Mouse (Mus musculus): Measurements from ENCODE around the gene Padi2.
A peak's percentile ranks its signal among the peaks of the same experiment; 100 is the strongest.

The Padi2 gene

DNA sequence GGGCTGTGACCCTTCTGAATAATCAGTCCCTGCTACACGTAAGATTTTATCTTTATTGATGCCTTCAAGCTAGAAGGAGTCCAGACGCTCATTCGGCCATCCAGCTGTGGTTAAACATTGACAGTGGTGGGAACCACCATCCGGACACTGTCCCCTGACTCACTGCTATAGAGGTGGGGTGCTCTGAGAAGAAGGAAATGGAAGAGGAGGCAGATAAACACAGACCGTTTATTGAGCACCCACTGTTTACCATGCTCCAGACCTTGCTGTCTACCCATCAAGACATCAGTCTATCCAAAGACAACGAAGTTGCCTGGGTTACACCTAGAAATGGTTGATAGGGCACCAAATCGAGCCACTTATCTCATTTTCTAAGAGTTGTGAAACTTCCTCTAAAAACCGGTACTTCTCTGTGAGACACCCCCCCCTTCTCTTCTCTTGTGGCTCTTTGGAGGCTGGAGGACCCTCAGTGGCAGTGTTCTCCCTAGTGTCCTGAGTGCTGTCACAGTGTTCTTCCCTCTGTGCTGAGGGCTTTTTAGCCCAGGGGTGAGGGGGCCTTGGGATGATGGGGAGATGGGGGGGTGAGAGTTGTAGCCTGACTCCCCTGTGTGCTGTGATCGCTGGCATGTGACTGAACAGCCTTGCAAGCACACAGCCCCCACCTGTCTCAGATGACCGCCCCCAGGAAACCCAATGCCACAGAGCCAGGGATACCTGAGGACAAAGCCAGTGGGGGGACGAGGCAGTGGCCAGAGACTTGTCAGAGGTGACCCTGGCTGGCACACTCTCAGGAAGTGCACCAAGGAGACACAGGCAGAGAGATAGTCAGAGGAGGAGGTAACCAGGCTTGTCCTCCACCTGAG lies 14.1 kb downstream of the Padi2 start:
- no peak for DNase-seq (ENCODE audit: low read depth, low spot score)

DNA sequence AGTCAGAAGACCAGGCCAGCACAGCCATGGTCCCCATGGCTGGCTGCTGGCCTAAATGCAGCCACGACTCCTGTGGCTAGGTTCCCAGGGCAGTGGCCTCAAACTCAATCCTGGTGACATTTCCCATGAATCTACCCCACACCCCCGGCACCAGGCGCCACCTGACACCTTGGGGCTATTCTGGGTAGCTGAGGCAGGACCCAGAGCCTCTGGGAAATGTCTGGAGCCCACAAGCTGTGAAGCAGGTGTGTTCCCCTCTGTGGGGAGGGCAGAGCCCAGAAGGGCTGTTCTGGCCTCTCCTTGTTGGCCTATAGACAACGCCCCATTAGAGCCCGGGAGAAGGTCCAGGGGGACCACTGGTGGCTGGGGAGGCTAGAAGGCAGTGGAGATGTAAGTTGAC lies 16.4 kb downstream of the Padi2 start:
- no peak for DNase-seq (ENCODE audit: low read depth, low spot score)

DNA sequence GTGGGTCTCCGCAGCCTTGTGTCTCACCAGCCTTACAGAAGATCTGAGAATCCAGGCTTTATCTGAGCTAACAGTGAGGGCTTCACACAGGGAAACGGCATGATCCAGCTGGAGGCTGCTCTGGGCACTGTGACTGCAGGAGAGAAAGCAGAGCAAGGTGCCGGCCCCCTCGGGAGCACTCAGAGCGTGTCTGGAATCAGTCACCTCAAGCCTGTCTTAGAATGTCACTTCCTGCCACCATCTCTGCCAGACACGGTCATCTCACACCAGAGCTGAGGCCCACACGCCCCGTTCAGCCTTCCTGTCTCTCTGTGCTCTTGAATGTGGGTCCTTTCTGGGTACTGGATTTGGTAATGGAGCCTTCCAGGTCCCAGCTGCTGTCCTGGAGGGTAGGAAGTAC lies 19.5 kb downstream of the Padi2 start:
- no peak for DNase-seq (ENCODE audit: low read depth, low spot score)

DNA sequence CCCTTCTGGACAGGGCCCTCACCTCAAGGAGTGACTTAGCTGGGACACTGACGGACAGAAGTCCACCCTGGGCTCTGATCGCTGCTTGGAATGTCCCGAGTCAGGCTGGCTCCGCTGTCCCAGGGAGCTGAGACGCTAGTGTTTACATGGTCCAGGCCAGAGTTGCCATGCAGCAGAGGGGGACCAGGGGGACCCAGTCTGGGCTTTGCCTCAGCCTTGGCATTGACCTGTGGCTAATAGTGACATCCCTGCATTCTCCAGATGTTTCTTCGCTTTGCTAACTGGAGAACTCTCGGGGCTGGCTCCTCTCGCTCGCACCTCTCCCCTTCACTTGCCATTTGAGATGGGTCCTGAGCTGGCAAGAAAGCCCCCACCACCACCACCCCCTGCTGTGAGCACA lies 22.2 kb downstream of the Padi2 start:
- no peak for DNase-seq (ENCODE audit: low read depth, low spot score)

DNA sequence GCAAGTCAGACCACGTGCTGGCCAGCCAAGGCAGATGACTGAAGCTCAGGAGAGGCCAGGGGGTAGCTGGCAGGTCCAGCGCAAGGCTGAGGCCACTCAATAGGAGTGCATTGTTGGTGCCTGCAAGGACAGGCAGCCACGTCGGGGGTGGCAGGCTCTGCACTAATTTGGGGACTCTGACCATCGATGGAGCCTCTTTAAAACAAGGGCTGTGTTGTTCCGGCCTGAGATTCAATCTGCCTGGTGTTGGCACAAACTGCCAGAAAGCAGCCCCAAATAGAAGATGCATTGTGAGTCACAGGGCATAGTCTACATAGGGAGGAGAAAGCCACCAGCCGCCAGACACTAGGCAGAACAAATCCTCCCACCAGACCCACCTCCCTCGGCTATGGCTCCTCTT lies 23.6 kb downstream of the Padi2 start:
- no peak for DNase-seq (ENCODE audit: low read depth, low spot score)

DNA sequence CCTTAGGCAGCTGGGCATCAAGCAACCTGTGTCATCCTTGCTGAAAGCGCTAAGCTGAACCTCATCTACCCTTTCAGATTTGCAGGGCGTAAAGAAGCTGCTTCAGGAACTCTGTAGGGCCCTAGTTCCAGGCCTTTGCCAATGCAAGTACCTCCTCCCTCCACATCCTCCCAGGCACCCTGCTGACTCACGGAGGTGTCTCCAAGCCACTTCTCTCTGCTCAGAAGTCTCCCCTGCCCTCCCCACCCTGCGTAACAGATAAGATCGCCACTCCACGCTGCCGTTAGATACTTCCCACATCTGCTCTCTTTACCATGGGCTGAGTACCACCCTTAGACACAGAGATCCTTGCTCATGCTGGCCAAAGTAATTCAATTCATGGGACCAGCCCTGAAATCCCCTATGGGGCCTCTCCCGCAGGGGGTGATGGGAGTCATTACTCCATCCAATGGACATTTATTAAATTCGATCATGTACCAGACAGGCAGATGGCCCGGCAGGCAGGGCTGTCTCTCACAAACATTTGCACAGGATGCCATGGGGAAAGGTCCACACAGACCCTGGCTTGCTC lies 24.8 kb downstream of the Padi2 start:
- no peak for DNase-seq (ENCODE audit: low read depth, low spot score)

DNA sequence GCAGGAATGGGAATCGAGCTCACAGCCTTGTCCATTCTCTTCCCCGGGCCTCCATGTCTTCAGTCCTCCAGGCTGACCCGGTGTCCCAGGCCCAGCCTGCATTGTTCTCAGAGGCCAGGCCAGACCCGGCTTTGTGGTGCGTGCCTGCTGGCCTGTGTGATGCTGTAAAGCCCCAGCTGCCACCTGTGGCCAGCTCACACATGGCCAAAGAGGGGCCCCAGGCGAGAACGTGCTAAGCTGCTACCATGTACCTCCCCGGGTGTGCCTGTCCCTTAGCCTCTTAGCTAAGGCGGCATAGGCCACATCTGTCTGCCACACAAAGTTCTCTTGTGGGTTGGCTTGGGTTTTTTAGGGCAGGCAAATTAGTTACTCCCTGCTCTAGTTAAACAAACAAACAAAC lies 29.5 kb downstream of the Padi2 start:
- no peak for DNase-seq (ENCODE audit: low read depth, low spot score)

DNA sequence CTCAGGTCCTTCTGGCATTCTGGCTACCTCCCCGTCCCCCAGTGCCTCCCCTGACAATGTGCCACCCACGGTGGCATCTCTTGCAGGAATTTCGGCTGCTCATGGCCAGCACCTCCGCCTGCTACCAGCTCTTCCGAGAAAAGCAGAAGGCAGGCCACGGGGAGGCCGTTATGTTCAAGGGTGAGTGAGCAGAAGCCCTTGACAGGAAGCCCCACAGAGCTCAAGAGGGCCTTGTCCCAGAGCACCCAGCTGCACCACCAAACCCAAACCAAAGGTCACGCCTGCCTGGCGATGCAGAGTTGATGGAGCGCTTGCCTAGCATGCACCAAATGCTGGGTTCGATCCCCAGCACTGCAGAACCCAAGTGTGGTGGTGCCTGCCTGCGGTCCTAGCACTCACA lies 38.2 kb downstream of the Padi2 start:
- DNase-seq (ENCODE audit: low read depth, low spot score): peak; percentile 50

DNA sequence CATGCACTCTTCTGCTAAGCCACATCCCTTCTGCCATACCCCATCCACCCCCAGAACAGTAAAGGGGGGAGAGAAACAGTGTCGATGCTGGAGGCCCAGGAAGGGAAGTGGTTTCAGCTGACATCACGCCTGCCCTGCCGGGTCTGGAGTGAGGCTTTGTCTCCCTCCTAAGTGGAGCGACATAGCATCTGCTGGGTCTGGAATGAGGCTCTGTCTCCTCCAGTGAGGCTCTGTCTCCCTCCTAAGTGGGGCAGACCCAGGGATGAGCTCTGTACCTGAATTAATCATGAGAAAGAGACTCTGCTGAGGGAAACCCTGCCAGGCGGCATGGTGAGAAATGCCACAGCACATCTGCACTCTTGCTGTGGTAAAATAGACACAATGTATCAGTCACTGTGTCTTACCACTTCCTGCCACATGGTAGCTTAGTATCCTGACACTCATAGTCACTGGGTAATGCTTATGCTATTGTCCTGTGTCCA lies 38.9 kb downstream of the Padi2 start:
- DNase-seq (ENCODE audit: low read depth, low spot score): peak; percentile 83

DNA sequence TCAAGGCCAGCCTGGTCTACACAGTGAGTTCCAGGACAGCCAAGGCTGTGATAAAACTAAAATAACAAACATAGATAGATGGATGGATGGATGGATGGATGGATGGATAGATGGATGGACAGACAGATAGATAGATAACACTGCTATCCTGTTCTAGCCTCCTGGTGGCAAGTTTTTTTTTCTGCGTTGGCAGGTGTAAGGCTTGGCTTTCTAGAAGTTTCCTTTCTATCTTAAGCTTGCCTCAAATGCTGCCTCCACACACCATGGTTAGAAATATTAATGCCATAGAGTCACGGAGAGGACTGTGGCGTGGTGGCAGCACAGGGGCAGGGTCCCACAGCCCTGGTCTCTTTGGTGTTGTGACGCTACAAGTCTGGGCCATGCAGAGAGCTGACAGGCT lies 39.4 kb downstream of the Padi2 start:
- peak; percentile 38 for DNase-seq (ENCODE audit: low read depth, low spot score)

DNA sequence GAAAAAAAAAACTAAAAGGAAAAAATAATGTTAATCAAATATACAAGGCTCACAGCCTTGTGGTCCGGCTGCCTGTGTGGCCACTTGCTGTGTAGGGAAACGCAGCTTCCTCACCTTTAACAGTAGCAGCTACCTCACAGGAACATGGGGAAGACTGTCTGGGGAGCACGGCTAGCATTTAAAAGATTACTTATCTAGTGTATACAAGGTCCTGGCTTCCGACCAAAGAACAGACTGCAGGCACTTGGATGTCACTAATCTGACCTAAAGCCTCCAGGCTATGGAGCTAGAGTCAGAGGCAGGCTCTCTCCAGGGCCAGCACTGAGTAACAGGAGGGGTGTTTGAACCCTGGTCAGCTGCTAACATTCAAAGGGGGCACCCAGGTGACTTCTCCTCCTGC lies 39.9 kb downstream of the Padi2 start:
- peak; percentile 24 for DNase-seq (ENCODE audit: low read depth, low spot score)

DNA sequence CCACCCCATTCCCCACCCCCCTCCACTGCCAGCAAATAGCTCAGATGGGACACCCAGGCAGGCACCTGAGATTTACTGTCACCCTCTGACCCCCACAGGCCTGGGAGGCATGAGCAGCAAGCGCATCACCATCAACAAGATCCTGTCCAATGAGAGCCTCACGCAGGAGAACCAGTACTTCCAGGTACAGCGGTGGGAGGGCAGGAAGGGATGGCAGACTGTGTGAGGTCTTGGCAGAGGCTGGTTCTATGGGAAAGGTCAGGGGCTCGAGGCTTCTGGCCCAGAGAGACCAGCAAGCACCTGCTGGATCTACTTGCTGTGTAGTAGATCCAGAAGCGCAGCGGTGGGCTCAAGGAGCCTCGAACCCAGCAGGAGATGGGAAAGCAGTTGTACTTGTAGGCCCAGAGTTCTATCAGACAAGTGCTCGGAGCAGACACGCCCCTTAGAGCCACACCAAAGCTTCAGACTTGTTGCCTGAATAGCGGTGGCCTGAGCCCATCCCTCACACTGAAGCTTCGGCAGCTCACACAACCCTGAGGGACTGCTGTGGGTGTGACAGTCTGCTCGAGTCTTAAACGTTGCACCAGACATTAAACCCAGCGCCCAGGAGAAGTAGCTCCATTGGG lies 40.5 kb downstream of the Padi2 start:
- DNase-seq (ENCODE audit: low read depth, low spot score): peak; percentile 27

DNA sequence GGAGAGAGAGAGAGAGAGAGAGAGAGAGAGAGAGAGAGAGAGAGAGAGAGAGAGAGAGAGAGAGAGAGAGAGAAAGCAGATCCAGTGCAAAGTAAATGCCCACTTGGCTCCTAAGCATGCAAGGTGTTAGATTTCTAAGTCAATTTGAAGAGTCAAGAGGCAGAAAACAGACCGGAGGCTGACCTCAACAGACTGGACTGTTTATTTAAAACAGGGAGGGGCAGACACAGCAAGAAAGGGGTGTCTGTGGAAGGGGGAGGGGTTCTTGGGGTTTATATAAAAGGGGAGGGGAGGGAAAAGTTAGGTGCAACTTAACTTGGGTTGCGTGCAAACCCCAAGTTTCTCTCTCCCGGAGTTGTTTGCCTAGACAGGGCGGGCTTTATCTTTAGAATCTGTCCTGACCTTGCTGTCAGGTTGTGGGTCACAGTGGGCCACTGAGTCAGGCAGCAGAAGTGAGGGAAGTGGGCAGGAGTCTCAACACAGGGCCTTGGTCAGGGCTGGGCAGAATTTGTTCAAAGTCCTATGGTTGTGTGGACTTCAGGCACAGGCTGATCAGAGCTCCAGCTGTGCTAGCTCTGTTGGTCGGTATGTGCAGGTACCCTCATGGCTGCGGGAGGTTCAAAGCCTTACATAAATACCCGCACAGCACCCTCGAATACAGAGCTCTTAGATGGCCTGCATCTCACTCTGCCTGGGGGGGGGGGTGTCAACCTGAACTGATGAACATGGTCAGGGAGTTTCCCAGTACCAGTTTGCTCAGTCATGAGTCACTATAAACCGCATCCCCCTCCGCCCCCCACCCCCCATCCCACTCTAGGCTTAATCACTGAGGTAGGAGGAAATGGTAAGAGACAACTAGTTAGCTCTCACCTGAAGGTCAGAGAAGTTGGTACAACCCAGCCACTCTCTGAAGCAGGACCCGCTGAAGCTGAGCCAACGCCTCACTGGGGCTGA lies 41.6 kb downstream of the Padi2 start:
- DNase-seq (ENCODE audit: low read depth, low spot score): peak; percentile 87

DNA sequence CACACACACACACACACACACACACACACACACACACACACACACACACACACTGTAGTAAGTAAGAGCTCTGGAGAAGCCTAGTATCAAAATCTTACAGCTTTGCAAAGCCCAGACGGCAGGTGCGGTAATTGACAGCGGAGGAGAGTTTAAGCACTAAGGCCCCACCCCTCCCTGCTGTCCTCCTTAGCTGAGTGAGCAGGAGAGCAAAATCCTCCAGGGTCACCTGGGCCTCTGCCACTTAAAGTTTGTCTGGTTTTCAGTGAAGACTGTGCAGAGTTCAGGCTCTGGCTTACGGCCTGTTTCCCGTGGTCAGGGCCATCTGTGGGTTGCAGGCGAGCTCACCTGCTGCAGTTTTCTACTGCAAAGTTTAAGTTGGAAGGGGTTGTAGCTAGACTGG lies 42.3 kb downstream of the Padi2 start:
- peak; percentile 54 for DNase-seq (ENCODE audit: low read depth, low spot score)

DNA sequence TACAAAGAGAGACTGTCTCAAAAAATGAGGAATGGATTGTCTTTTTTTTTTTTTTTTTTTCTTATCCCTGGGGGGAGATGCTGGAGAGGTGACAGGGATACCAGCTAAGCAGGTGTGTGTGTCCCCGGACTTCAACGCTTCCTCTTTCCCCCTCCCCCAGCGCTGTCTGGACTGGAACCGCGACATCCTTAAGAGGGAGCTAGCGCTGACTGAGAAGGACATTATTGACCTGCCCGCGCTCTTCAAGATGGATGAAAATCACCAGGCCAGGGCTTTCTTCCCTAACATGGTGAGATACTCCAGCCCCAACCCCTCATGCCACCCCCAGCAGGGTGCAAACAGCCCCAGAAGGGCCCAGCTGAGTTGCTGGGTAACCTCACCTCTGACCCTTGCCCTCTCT lies 42.9 kb downstream of the Padi2 start:
- DNase-seq (ENCODE audit: low read depth, low spot score): peak; percentile 26

DNA sequence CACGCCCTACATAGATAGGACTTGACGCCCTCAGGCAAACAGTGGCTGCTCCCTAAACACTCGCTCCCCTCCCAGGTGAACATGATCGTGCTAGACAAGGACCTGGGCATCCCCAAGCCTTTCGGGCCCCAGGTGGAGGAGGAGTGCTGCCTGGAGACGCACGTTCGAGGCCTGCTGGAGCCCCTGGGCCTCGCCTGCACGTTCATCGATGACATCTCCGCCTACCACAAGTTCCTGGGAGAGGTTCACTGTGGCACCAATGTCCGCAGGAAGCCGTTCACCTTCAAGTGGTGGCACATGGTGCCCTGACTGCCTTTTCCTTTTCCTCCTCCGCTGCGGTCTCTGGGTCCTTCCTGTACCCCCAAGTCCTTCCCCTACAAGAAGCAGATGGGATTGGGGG lies 43.5 kb downstream of the Padi2 start:
- DNase-seq (ENCODE audit: low read depth, low spot score): peak; percentile 54

DNA sequence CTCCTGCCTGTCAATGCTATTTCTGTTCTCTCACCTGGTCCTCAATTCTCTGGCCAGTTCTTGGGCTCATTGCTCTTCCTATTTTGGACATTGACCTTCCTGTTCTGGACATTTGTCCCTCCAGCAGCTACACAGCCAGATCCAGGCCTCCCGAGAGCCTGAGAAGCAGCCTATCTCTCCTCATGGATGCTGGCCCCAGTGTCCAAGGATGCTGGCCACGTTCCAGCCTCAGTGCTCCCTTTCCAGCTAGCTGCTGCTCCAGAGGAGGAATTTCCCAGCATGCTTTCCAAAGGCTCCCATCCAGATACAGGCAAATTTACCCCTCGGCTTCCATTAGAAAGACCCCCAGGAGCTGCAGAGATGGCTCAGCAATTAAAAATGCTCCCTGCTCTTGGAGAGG lies 44.4 kb downstream of the Padi2 start:
- no peak for DNase-seq (ENCODE audit: low read depth, low spot score)

DNA sequence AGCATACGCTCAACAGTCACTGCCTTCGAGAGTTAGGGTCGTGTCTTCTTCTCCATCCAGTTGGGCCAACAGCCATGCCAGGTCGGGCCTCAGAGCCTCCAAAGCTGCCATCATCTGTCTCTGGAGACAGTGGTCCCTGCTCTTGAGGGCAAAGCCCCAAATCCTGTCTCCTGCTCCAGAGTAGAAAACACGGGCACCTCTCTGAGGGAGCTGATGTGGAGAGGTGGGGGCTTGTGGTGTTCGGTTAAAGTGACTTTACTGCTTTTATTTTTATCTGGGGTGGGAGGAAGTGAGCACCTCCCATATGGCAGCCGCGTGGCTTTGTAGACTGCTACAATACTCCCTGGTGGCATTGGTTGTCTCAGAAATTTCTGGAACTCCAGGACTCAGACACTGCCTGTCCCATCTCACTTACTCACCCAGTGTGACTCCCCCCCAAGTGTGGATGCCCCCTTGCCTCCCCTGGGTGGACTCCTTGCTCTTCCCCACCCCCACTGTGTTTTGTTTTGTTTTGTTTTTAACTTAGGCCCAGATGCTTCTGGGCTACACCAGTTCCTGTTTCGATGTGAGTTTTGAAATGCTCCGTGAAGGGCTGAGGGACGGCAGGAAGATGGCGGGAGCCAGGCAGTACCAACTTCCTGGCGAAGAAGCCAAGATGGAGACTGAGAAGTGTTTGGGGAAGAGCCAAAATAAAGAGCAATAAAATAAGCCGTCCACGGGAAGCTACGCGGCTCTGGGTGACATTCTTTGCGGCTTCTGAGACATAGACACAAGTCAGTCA lies 45.9 kb downstream of the Padi2 start:
- DNase-seq (ENCODE audit: low read depth, low spot score): peak; percentile 63

DNA sequence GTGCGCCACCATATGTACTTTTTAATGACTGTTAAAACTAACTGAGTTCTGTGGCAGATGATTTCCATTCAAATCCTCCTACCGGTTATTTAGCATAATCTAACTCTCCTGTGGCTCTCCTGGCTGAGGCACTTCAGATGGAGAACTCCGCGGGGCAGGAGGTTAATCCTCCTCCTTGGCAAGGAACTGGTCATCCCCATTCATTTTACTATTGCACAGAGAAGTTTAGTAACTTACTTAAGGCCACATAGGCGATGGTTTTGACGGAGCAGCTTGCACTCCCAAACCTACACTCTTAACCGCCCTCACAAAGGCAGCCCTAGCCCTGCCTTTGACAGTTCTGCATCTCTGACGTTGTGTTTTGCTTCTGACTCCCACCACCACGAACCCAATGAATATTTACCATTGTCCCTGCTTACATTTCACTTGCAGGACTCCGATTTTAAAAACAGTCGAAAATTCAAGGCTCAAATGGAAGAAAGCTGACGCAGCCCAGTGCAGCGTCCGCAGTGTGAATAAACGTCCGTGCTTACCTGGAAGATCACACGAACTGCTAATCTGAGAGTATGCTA lies 51.1 kb downstream of the Padi2 start:
- DNase-seq (ENCODE audit: low read depth, low spot score): no peak

DNA sequence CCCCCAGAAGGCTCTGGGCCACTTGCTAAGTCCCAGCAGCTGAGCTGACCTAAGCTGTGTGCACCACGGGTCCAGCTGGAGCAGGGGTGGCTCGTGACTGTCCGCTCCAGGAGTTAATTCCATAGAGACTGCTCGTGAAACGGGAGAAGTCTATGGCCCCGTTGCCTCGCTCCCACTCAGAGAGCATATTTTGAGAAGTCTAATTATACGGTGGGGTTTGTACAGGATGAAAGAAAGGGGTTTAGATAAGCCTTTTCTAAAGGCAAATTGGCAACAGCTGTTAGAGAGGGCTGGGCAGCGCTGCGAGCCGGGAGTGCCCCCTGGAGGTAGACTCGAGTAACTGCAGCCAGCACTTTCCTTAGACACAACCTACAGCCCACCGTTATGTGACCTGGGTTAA lies 51.6 kb downstream of the Padi2 start:
- peak; percentile 89 for DNase-seq (ENCODE audit: low read depth, low spot score)

DNA sequence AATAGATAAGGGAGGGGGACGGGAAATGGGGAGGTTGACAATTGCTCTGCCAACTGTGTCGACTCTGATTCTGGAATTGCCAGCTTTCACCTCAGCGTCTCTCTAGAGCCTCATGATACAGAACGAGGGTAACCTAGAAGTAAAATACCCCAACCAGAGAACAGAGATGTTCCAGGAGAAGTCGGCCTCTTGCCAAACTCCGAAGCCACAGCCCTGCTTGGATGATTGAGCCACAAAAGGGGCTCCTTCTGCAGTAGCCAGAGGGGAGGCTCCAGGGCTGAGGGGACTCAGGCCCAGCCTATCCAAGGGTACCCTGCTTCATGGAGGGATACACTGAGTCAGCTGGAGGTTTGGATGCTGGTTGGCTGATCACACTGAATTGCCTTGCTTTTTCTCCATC lies 52.2 kb downstream of the Padi2 start:
- no peak for DNase-seq (ENCODE audit: low read depth, low spot score)

Data from CD4-positive, CD25-positive, alpha-beta regulatory T cell, adult 2 months (primary cell).